Mouse (Mus musculus): Measurements from ENCODE around the gene Pcsk2. TPM values are rescaled to one million over a fixed set of nuclear protein-coding genes. Genes with fewer than 3 reads are reported as not detected.

Pcsk2 gene
- total RNA-seq, 1 experiment from 2014 or later, result not detected

GRCm38 (mm10) chr2:143859166-143859565 is 313.2 kb downstream of the Pcsk2 start:
- ATAC-seq (replicated peaks; ENCODE audit: insufficient number of reproducible peaks, low FRiP score, low TSS enrichment, poor library complexity, severe bottlenecking), result no peak

DNA sequence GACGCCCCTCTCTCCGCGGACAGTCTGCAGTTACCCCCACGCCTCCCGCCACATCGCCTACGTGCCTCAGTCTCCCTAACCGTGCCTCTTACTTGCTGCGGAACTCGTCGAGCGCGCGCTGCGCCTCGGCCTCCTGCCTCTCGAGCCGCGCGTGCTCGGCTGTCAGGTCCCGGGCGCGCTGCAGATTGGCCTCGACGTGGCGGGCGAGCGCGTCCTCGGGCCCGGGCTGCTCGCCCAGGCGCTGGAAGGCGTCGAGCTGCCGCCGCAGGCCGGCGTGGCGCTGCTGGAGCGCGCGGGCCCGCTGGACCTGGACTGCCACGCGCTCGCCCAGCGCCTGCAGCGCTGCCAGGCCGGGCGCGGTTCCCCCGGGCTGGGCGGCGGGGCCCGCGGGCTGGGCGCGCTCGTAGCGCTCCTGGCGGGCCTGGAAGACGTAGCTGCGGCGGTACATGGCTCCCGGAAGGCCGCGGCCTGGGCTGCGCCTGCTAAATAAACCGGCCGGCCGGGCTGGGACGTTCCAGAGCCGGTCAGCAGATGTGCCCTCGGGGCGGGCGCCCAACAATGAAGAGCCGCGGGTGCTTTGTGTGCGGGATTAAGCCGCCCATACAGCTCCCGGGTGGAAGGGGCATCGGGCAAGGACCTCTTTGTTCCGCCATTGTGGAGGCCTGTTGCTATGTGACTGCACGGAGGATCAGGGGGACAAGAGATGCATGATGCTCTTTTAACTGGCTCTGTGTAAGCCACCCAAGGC is 316.7 kb downstream of the Pcsk2 start, which contains the start of gene Bfsp1:
Gene Bfsp1, minus strand, starts transcription at position 690 of the 748 bp plus-strand sequence.
- no peak for ATAC-seq (replicated peaks; ENCODE audit: insufficient number of reproducible peaks, low FRiP score, low TSS enrichment, poor library complexity, severe bottlenecking)

DNA sequence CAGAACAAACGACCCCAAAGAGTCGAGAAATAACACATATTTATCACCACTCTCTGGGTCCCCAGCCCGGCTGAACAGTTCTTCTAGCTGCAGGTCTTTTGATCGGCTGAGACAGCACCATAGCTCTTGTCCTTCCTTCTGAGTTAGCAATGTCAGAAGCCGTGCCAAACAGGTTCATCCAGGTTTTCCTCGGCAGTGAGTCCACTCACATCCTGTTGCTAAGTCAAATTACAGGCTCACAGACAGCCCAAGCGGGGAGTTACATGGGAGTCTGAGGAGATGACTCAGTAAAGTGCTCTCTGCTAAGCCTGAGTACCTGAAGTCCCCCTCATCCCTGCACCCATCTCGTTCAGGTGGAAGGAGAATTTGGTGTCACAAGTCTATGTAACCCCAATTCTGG is 318.6 kb downstream of the Pcsk2 start:
- ATAC-seq (replicated peaks; ENCODE audit: insufficient number of reproducible peaks, low FRiP score, low TSS enrichment, poor library complexity, severe bottlenecking), result no peak
